Mouse (Mus musculus): ENCODE results near the gene Rabgap1l. TPM values are rescaled to one million over a fixed set of nuclear protein-coding genes. Genes with fewer than 3 reads are reported as not detected.

Gene Rabgap1l
- polyA plus RNA-seq, 1 experiment from 2014 or later, result 24.0 TPM

GRCm38 (mm10) chr1:160259884-160260283 lies 533.1 kb downstream of the Rabgap1l start:
- Histone ChIP-seq H3K9me3 (no peaks in the 10 kb centered on the region), H3K4me2 (no peak overlapping the region), H3K9ac (no peak overlapping the region), H3K36me3 (no peaks in the 10 kb centered on the region), H3K4me3 (replicated peaks) (no peak overlapping the region), H3K4me1 (0 out of 2 replicates have a peak, but pooled peaks cover 5% of the 10 kb centered on the region), H3K27me3 (replicated peaks) (no peaks in the 10 kb centered on the region), H3K27ac (no peak overlapping the region)
- peak; percentile 84 for ATAC-seq (ENCODE audit: insufficient read depth, low FRiP score, low read depth)
- 41% methylated on average over 7 of the region's 7 CpGs for WGBS

- Histone ChIP-seq H3K4me3 (replicated peaks) (no peak overlapping the region), H3K27ac (no peak overlapping the region), H3K4me2 (no peak overlapping the region), H3K27me3 (replicated peaks) (no peaks in the 10 kb centered on the region), H3K4me1 (no peaks in the 10 kb centered on the region), H3K9me3 (no peaks in the 10 kb centered on the region), H3K36me3 (no peaks in the 10 kb centered on the region), H3K9ac (no peak overlapping the region)
- 82% methylated on average over 2 of the region's 2 CpGs for WGBS
- ATAC-seq (ENCODE audit: insufficient read depth, low FRiP score, low read depth), result no peak
These were observed 539.9 kb downstream of the Rabgap1l start for GRCm38 (mm10) chr1:160253108-160253507.

GRCm38 (mm10) chr1:160251388-160252007 lies 541.5 kb downstream of the Rabgap1l start:
- ATAC-seq (ENCODE audit: insufficient read depth, low FRiP score, low read depth), result no peak
- Histone ChIP-seq H3K9ac (no peak overlapping the region), H3K27ac (no peak overlapping the region; the same call in 1 of the 2 replicates), H3K4me3 (replicated peaks) (no peak overlapping the region), H3K4me2 (no peak overlapping the region), H3K9me3 (no peaks in the 10 kb centered on the region), H3K4me1 (no peaks in the 10 kb centered on the region), H3K36me3 (no peaks in the 10 kb centered on the region), H3K27me3 (replicated peaks) (no peaks in the 10 kb centered on the region)
- WGBS, result 65% methylated on average over 5 of the region's 5 CpGs

- no peak overlapping the region for H3K4me3 ChIP-seq (replicated peaks)
- no peaks in the 10 kb centered on the region for H3K9me3 ChIP-seq
- H3K27ac ChIP-seq, result no peak overlapping the region
- H3K4me1 ChIP-seq, result no peaks in the 10 kb centered on the region
- H3K27me3 ChIP-seq (replicated peaks), result no peaks in the 10 kb centered on the region
- no peak overlapping the region for H3K9ac ChIP-seq
- H3K36me3 ChIP-seq, result no peaks in the 10 kb centered on the region
- no peak overlapping the region for H3K4me2 ChIP-seq
- no peak for ATAC-seq (ENCODE audit: insufficient read depth, low FRiP score, low read depth)
- WGBS, result 54% methylated on average over 4 of the region's 4 CpGs
These were observed 542.2 kb downstream of the Rabgap1l start for GRCm38 (mm10) chr1:160250782-160251181.

GRCm38 (mm10) chr1:160249786-160250185 lies 543.2 kb downstream of the Rabgap1l start:
- no peaks in the 10 kb centered on the region for H3K9me3 ChIP-seq
- H3K36me3 ChIP-seq, result no peaks in the 10 kb centered on the region
- H3K4me3 ChIP-seq (replicated peaks), result no peak overlapping the region
- 69% methylated on average over 3 of the region's 3 CpGs for WGBS
- no peak overlapping the region for H3K27ac ChIP-seq
- no peaks in the 10 kb centered on the region for H3K4me1 ChIP-seq
- no peaks in the 10 kb centered on the region for H3K27me3 ChIP-seq (replicated peaks)
- H3K4me2 ChIP-seq, result 0 out of 2 replicates have a peak overlapping the region, but pooled peaks have one; percentile 3
- H3K9ac ChIP-seq, result no peak overlapping the region
- ATAC-seq (ENCODE audit: insufficient read depth, low FRiP score, low read depth), result no peak

GRCm38 (mm10) chr1:160247473-160247872 lies 545.5 kb downstream of the Rabgap1l start:
- Histone ChIP-seq H3K27ac (no peak overlapping the region), H3K4me3 (replicated peaks) (no peak overlapping the region), H3K36me3 (no peaks in the 10 kb centered on the region), H3K4me1 (no peaks in the 10 kb centered on the region), H3K9ac (no peak overlapping the region), H3K9me3 (no peaks in the 10 kb centered on the region), H3K27me3 (replicated peaks) (no peaks in the 10 kb centered on the region), H3K4me2 (no peak overlapping the region)
- WGBS, result 76% methylated on average over 9 of the region's 9 CpGs
- no peak for ATAC-seq (ENCODE audit: insufficient read depth, low FRiP score, low read depth)

GRCm38 (mm10) chr1:160246844-160247243 lies 546.2 kb downstream of the Rabgap1l start:
- H3K9me3 ChIP-seq, result no peaks in the 10 kb centered on the region
- H3K4me1 ChIP-seq, result no peaks in the 10 kb centered on the region
- H3K4me2 ChIP-seq, result no peak overlapping the region
- H3K9ac ChIP-seq, result no peak overlapping the region
- no peak overlapping the region for H3K27ac ChIP-seq
- 67% methylated on average over 4 of the region's 4 CpGs for WGBS
- H3K27me3 ChIP-seq (replicated peaks), result no peaks in the 10 kb centered on the region
- ATAC-seq (ENCODE audit: insufficient read depth, low FRiP score, low read depth), result 0 out of 2 replicates have a peak, but pooled peaks have one; percentile 35
- no peak overlapping the region for H3K4me3 ChIP-seq (replicated peaks)
- H3K36me3 ChIP-seq, result no peaks in the 10 kb centered on the region

- Histone ChIP-seq H3K27ac (no peak overlapping the region), H3K36me3 (no peaks in the 10 kb centered on the region), H3K9ac (no peak overlapping the region), H3K4me2 (no peak overlapping the region), H3K4me3 (replicated peaks) (no peak overlapping the region), H3K27me3 (replicated peaks) (no peaks in the 10 kb centered on the region), H3K4me1 (no peaks in the 10 kb centered on the region), H3K9me3 (no peaks in the 10 kb centered on the region)
- 75% methylated on average over 2 of the region's 2 CpGs for WGBS
- no peak for ATAC-seq (ENCODE audit: insufficient read depth, low FRiP score, low read depth)
These were observed 547.1 kb downstream of the Rabgap1l start for GRCm38 (mm10) chr1:160245954-160246353.

- Histone ChIP-seq H3K4me2 (no peak overlapping the region), H3K36me3 (0 out of 2 replicates have a peak, but pooled peaks cover 2% of the 10 kb centered on the region), H3K27ac (no peak overlapping the region), H3K27me3 (replicated peaks) (no peaks in the 10 kb centered on the region), H3K9me3 (no peaks in the 10 kb centered on the region), H3K9ac (no peak overlapping the region), H3K4me3 (replicated peaks) (no peak overlapping the region), H3K4me1 (no peaks in the 10 kb centered on the region)
- ATAC-seq (ENCODE audit: insufficient read depth, low FRiP score, low read depth), result no peak
- 85% methylated on average over 5 of the region's 5 CpGs for WGBS
These were observed 548.3 kb downstream of the Rabgap1l start for GRCm38 (mm10) chr1:160244689-160245088.

GRCm38 (mm10) chr1:160240091-160240490 lies 552.9 kb downstream of the Rabgap1l start:
- H3K4me2 ChIP-seq, result no peak overlapping the region
- no peak for ATAC-seq (ENCODE audit: insufficient read depth, low FRiP score, low read depth)
- no peaks in the 10 kb centered on the region for H3K27me3 ChIP-seq (replicated peaks)
- H3K4me3 ChIP-seq (replicated peaks), result no peak overlapping the region
- H3K9me3 ChIP-seq, result no peaks in the 10 kb centered on the region
- H3K4me1 ChIP-seq, result no peaks in the 10 kb centered on the region
- no peak overlapping the region for H3K9ac ChIP-seq
- WGBS, result 84% methylated on average over 2 of the region's 2 CpGs
- no peak overlapping the region for H3K27ac ChIP-seq
- 0 out of 2 replicates have a peak, but pooled peaks cover 2% of the 10 kb centered on the region for H3K36me3 ChIP-seq

GRCm38 (mm10) chr1:160238852-160239443 lies 554.1 kb downstream of the Rabgap1l start:
- no peak overlapping the region for H3K4me2 ChIP-seq
- 91% methylated on average over 1 of the region's 1 CpGs for WGBS
- no peak overlapping the region for H3K27ac ChIP-seq
- no peaks in the 10 kb centered on the region for H3K4me1 ChIP-seq
- H3K27me3 ChIP-seq (replicated peaks), result no peaks in the 10 kb centered on the region
- no peak overlapping the region for H3K9ac ChIP-seq
- no peak for ATAC-seq (ENCODE audit: insufficient read depth, low FRiP score, low read depth)
- H3K9me3 ChIP-seq, result no peaks in the 10 kb centered on the region
- H3K4me3 ChIP-seq (replicated peaks), result no peak overlapping the region
- 0 out of 2 replicates have a peak, but pooled peaks cover 2% of the 10 kb centered on the region for H3K36me3 ChIP-seq

GRCm38 (mm10) chr1:160237981-160238380 lies 555.0 kb downstream of the Rabgap1l start:
- H3K27me3 ChIP-seq (replicated peaks), result no peaks in the 10 kb centered on the region
- WGBS, result 89% methylated on average over 2 of the region's 2 CpGs
- no peak overlapping the region for H3K4me3 ChIP-seq (replicated peaks)
- no peak overlapping the region for H3K27ac ChIP-seq
- no peaks in the 10 kb centered on the region for H3K9me3 ChIP-seq
- H3K9ac ChIP-seq, result no peak overlapping the region
- ATAC-seq (ENCODE audit: insufficient read depth, low FRiP score, low read depth), result no peak
- no peak overlapping the region for H3K4me2 ChIP-seq
- 0 out of 2 replicates have a peak, but pooled peaks cover 2% of the 10 kb centered on the region for H3K36me3 ChIP-seq
- no peaks in the 10 kb centered on the region for H3K4me1 ChIP-seq
